Mouse (Mus musculus) retina, embryonic 14.5 days (tissue): ENCODE results near the gene Sema4a.

Experiments
- DNase-seq: peaks from one replicate; pipeline ENCODE4 v3.0.0-alpha.2; 2015; ENCODE audit warnings: low spot score

The Sema4a gene

DNA sequence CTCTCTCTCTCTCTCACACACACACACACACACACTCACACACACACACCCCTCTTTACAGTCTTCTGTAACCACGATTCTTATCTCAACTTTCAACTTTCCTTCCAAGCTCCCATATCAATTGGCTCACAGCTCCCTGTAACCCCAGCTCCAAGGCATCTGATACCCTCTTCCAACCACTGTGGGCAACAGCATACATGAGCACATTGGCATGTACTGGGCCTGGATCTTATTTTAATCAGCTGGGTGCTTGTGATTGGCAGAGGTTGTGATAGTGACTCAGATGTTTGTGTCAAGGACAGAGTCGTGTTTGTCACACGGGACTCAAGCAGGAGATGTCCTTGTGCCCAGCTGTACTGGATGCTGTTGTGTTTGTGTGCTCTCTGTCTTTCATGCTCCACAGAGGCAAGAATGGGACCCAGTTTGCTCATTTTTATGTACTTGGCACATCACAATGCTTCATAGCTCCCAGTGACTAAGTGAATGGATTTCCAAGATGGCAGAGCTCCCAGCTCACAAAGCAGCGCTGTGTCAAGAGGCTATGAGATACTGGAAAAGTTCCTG lies 33.6 kb downstream of the Sema4a start:
- no peak for DNase-seq

DNA sequence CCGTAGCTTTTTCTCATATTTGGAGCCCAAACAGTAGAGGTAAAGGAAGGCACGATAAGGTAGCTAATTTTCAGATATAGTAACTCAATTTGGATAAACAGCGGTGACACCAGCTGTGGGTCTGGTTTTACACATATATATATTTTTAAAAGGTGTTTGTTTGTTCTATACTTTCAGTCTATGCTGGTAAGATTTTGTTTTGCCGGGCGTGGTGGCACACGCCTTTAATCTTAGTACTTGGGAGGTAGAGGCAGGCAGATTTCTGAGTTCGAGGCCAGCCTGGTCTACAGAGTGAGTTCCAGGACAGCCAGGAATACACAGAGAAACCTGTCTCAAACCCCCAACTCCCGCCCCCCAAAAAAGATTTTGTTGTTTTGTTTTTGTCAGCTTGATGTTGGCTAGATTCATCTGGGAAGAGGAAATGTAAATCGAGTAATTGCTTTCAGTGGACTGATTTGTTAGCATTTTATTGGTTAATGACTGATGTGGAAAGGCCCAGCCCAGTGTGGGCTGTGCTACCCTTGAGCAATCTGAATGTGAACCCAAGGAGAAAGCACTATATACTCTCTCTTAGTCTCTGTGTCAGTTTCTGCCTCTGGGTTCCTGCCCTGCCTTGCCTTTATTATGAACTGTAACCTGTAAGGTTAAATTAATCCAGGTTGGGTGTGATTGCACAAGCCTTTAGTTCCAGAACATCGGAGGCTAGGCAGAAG lies 35.1 kb downstream of the Sema4a start:
- DNase-seq: no peak

DNA sequence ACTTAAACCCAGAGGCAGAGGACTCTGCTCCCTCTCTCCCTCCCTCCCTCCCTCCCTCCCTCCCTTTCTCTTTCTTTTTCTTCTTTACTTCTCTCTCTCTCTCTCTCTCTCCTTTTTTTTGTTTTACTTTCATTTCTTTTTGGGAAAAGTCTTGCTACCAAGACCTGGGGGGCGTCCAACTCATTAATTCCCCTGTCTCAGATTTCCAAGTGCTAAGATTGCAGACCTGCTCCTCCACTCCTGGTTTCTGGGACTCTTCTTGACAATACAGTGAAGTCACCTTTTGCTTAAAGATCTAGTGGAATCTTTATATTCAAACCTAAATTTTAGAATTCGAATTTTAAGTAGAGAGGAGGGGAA lies 35.7 kb downstream of the Sema4a start:
- DNase-seq: no peak

DNA sequence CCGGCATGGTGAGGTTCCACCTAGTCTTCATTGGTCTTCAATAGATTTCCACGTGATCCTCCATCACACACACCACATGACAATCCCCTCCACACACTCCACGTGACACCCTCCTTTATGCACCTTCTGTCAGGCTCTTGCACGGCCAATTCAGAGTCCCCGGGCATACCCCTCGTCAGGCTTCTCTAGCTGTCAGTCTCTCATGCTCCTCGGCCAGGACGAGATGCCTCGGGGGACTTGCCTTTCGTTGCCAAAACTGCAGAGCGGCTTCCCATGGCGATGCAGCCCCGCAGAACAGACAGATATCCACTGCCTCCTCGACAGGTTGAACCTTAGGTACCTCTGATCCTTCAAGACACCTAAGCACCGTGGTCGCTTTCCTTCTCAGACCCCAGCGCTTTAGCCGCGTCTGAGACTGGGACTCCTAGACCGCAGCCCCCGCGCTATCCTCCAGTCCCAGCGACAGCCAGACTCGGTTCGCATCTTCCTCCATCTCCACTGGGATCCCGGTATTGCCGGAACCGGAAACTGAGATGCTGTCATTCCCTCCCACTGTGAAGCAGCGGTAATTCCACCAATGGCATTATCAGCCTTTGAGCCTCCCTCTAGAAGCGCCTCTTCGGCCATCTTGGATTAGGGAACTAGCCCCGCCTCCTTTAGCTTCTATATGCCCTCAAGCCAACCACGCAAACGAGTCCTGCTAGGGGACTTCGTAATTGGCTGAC lies 36.2 kb downstream of the Sema4a start, which contains the start of gene Slc25a44:
Slc25a44 (minus strand) TSS at position 535 of the 725 bp plus-strand sequence.
- DNase-seq: peak; percentile 99

DNA sequence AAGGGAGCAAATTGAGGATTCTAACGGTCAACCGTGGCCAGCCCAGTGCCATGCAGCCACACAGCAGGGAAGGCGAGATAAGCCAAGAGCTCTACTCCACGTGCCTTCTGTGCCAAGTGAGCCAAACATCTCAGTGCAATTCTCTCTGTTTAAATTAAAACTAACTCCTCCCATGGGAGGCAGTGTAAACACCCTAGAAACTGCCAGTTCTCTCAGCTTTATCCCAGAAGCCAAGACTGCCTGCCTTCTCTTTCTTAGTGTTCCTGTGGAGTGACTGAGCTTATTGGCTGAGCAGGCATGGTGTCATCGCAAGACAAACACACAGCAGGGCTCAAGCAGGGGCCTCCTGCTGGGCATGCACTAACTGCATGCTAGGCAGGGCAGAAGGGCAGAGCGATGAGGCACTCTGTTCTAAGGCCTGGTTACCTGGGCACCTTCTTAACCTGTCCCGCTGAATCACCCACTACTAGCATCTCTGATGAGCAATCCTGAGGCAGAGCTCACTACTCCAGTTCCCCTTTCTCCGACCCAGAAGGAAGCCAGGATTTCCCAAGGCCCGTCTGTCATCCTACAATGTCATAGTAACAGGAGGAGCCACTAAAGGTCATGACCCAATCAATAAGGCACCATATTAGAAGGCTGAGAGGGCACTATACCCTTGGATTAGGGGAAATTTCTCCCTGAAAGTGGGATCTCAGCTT lies 38.8 kb downstream of the Sema4a start:
- no peak for DNase-seq

DNA sequence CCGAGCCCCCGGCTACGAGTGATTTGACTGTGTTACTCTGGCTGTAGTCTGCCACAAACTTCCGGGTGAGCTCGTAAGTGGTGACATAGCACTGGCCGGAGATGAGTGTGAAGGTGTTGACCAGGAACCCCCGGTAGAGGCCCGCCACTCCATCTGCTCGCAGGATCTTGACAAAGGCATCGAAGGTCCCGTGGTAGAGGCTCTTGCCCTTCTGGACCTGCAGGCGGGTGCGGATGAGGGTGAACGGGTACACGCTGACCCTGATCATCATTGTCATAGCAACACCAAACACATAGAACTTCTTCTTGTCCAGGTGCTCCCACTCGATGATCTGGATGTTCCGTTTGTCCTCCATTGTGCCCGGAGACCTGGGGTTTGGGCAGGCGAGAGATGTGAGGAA lies 40.2 kb downstream of the Sema4a start:
- DNase-seq: no peak

DNA sequence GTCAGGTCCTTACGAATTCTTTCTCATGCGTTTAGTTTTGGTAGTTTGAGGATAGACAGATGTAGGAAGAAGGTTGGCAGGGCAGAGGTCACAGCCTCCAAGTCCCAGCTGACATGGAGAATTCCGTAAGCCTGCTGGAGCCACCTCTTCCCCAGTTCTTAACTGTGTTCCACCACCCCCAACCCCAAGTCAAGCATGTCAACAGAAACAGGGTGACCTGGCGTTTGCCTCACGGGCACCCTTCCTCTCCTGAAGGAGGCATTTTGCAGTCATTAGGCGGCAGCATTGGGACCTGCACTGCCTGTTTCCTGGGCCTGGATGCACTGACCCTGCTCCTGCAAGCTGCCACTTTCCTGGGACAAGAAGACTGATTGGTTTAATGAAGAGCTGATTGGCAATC lies 43.0 kb downstream of the Sema4a start:
- DNase-seq: no peak

DNA sequence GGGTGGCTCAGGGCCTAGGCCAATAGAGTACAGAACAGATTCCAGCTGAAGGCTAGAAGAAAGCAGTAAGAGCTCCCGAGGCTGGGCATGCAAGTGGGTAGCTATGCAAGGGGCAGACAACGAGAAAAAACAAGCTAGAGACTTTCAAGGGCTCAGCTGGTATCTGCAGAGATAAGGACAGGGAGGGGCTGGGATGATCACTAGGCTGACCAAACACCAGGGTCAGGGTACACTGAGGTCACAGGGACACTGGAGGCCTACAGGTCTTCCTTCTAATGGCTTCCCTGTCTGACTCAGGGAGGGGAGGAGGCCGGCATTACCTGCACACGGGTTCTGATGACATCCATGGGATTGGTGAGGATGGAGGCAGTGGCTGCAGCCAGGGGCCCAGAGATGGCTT lies 45.3 kb downstream of the Sema4a start:
- DNase-seq: no peak

DNA sequence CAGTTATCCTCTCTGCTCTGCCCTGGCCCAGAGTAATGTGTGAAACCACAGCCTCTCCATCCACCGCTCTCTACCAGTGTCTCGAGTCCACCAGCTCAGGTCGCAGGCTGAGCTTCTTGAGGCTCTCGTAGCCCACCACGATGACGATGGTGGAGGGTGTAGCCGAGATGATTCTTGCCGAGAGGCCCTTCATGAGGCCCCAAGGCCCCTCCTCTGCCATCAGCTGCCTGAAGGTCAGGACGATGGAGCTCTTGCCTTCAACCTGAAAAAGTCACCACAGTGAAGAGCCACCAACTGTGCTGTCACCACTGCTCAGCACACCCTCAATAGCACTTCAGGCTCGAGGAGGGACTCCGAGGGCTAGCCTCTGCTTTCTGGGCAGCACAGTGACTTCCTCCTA lies 48.3 kb downstream of the Sema4a start:
- DNase-seq: no peak

DNA sequence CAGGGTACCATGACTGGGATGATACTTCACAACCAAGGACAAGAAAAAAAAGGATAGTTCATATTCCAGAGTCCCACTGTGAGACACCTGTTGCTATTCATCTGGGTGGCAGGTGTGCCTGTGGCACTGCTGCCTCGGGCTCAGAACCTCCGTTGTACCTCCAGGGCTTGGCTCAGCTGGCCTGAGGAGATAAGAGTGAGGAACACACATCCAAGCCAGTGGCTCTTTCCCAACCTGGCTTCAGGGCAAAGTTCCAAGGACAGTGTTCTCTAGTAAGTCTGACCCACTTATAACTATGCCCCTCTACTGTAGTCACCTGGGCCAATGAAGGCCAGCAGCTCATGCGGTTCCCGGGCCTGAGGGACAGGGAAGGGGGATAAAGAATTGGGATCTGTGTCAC lies 49.3 kb downstream of the Sema4a start:
- no peak for DNase-seq

DNA sequence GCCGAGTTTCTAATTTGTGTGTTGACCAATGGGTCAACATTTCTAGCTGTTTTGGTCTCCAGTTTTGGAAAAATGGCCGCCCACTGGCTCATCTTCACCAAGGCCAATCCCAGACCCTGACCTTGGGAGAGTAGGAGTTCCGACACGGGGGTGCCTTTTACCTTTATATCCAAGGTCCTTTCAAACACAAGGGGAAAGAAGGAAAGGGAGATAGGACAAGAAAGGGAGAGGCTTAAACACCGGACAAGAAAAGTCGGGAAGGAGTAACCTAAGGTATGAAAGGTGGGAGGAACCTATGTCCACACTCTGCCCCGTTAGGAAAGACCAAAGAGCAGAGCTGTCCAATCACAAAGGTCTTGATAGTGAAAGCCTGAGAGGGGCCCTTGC lies 50.3 kb downstream of the Sema4a start:
- DNase-seq: no peak

DNA sequence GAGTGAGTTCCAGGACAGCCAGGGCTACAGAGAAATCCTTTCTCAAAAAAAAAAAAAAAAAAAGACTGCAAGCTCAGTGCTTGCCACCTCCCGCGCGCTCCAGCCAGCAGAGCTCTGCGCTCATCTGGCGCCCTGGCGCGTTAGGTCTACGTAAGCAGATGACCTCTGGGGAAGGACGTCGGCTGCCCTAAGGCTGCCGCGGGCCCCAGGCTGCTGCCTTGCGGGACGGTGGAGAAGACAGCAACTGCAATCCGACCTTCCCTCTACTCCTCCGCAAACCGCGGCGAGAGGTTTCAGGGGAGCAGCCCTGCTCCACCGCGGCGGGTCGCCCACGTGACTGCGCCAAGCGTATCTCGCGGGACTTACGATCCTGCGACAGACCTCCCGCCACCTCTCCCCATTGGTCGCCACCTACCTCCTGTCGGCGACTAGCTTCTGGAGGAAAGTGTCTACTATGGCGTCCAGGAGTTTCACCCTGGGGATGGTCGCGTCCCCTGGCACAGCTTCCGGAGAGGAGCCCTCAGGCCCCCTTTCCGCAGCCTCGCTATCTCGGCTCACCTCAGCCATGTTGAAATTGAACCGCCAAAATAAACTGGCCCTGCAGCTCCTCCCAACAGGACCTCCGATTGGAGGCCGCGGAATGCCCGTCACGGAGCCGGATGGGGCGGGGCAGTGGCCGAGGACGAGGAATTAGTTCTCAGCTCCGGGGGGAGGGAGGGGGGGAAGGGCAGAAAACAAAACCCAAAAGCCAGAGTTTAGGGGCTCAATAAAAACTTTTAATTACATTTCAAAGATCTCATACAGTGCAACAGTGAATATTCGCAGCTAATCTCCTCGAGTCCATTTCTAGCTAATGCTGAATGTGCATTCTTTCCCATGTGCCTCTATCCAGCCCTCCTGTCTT lies 51.0 kb downstream of the Sema4a start, which contains the start of gene Pmf1:
Pmf1 (minus strand) TSS at position 591 of the 904 bp plus-strand sequence.
- peak; percentile 89 for DNase-seq

DNA sequence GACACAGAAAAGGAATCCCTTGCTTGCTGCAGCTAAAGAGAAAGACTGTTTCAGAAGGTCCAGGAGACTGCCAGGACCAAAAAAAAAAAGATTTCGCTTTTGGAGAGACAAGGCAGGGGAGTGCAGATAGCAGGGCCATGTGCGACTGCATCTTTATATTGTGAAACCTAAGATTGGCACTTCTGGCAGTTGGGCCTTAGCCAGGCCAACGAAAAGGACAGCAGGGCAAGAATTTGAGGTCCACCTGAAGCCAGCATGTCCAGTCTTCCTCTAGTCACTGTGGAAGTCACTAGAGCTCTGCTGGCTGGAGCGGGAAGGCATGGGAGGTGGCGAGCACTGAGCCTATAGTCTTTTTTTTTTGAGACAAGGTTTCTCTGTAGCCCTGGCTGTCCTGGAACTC lies 52.0 kb downstream of the Sema4a start:
- DNase-seq: no peak

DNA sequence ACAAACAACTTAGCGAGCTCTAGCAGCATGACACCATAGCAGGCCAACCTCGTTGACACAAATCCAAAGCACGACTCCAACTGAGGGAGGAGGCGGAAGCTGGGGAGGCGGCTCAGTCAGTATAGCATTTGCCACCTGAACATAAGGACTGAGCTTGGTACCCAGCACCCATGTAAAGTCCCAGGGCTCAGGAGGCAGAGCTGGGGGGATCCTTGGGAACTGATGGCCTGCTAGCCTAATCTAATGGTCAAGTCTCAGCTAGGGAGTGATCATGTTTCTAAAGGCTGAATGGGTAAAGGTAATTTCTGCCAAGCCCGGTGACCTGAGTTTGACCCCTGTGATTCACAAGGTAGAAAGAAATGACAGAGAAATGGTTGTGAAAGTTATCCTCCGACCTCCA lies 53.5 kb downstream of the Sema4a start:
- DNase-seq: no peak

DNA sequence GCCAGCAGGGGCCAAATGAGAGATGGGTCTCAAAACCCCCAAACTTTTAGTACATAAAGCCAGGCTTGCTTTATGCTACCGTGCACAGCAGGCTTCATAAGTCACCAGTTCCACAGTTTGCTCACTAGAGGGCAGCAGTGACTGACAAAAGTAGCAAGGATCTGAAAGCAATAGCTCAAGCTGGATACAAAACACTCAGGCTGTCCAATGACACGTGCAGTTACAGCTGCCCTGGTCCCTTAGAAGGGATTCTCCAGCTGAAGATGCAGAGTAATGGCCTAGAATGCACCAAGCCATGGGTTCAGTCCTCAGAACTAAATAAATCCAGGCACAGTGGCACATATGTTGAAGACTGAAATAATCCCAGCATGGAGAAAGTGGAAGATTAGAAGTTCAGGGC lies 53.9 kb downstream of the Sema4a start:
- DNase-seq: peak; percentile 93

DNA sequence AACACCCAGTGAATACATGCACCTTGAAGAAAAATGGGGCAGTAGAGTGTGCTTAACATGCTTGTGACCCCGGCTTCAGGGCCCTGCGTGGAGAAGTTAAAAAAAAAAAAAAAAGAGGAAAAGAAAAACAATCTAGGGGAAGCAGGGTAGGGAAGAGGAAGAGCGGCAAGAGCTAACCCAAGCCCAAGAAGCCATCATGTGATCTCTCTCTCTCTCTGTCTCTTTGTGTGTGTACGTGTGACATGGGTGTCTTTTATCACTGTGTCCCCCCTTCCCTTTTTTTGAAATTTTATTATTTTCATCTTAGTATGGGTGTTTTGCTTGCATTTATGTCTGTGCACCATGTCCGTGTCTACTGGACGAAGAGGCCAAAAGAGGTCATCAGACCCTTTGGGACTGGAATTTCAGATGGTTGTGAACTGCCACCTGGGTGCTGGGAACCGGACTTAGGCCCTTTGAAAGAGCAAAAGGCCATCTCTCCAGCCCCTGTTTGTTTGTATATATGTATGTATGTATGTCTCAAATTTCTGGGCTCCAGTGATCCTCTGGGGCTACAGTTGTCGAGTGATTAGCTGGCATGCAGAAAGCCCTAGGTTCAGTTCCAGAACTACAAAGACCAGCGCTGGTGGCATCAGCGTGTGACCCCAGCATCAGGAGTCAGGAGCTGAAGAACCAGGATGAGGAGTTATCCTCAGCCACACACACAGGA lies 57.3 kb downstream of the Sema4a start:
- DNase-seq: no peak

DNA sequence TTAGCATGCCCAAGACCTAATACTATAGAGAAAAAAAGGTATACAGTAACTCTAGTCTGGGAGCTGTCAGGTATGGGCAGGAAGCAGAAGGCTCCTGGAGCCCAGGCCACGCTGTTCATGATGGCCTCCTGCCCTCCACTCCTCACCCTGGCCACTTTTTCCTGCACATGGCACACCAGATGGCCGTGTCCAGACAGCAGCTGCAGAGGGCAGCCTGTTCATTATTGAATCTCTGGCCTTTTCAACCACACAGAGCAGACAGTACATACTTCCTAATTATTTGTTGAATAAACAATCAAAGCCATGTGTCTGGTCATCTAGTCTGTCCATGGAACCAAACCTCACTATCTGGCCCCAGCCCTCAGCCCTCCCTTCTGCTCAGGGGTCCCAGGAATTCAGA lies 62.3 kb downstream of the Sema4a start:
- DNase-seq: peak; percentile 35

DNA sequence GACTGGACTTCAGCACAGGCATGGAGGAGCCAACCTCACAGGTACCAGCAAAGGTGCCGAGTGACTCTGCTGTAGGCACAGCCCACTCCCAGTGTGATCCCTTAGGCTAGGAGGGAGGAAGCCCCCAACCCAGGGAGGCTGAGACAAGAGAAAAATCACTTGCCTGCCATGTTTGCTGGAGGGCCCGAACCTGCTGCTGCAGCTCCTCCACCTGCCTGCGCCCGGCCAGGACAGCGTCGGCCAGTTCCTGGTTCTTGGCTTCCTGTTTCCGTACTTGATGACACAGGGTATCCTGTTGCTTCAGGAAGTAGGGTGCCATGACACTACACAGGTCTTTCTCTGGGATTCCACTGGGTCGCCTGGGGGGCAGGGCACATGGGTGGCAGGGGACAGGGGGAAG lies 65.2 kb downstream of the Sema4a start:
- no peak for DNase-seq

DNA sequence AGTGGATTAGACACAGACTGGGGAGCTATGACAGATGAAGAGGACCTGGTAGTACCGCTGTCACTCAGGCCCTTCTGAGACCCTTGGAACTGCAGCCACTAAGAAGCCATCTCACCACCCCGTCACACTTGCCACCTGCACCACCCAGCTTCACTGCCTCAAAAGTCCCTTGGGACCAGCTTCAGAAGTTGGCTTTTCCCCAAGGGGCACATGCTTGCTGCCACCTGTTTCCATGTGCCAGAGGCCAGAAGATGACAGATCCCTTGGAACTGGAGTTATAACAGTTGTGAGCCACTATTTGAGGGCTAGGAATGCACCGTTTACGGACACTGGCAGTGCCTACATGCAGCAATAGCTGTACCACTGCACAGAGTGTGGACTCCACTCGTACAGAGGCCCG lies 65.7 kb downstream of the Sema4a start:
- DNase-seq: no peak

DNA sequence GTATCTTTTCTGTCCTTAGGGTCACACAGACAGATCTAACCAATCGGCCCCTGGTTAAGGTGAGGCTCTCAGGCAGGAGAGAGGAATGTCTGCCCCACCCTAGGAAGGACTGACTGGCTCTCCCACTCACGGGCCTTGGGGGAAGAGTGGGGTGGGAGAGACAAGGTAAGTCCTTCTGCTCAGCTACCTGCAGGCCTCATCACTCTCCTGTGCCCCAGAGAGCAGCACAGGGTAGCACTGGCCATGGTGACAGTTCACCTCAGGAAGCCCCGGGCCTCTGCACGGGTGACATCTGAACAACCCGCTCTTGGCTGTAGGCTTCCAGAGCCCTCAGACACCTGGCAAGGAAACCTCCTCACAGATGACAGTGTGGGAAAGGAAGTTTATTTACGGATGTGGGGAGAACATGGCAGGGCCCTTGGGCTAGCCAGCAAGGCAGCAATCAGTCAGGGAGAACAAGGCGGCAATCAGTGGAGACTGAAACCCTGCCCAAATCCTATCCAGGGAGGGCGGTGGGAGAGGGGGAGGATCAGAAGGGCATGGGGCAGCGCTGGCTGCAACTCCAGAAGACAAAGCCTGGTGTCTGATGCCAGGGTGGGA lies 67.1 kb downstream of the Sema4a start:
- no peak for DNase-seq
